Mouse (Mus musculus) heart, embryonic 11.5 days (tissue): ENCODE measurements around the gene Nup155. TPM values are rescaled to one million over a fixed set of nuclear protein-coding genes. Genes with fewer than 3 reads are reported as not detected.

Source experiments
- polyA plus RNA-seq: library from polyadenylated mRNA; unstranded; fragments of >200 nt; fragmentation: Nextera tagmentation; extraction: Ambion mirVana; gene quantifications from 2 replicates; pipeline ENCODE4 v1.2.1, GENCODE M21; 2014

The Nup155 gene
- polyA plus RNA-seq, 1 experiment from 2014 or later: 13.1 TPM

Other genes starting within 250 kb of the Nup155 start
- 49.3 and 49.5 TPM in 2 replicates for gene Wdr70, start 10.1 kb upstream of the Nup155 start, polyA plus RNA-seq
- 5.1 and 9.6 TPM in 2 replicates for gene Cplane1, start 59.8 kb downstream of the Nup155 start, polyA plus RNA-seq